Mouse (Mus musculus) hindbrain, embryonic 12.5 days (tissue): ENCODE results near the gene 4933402E13Rik. TPM values are rescaled to one million over a fixed set of nuclear protein-coding genes. Genes with fewer than 3 reads are reported as not detected.

Experiments used
- ATAC-seq: fragments of 200-750 bp; cut with Nextera tagmentation; 2 replicates; pipeline ENCODE4 v1.8.0; 2017; ENCODE audit warnings: moderate TSS enrichment; ENCODE audit not compliant: low FRiP score
- H3K27ac ChIP-seq: fragments of 300-500 bp; sonication (generic); 2 replicates; pipeline ENCODE4 v1.5.1; 2016; ENCODE audit warnings: mild to moderate bottlenecking
- H3K27me3 ChIP-seq: fragments of 300-500 bp; sonication (generic); 2 replicates; pipeline ENCODE4 v1.6.1; 2016; ENCODE audit warnings: mild to moderate bottlenecking
- H3K36me3 ChIP-seq: fragments of 300-500 bp; sonication (generic); 2 replicates; pipeline ENCODE4 v1.6.1; 2016; ENCODE audit warnings: mild to moderate bottlenecking
- H3K4me1 ChIP-seq: fragments of 300-500 bp; sonication (generic); 2 replicates; pipeline ENCODE4 v1.6.1; 2016
- H3K4me2 ChIP-seq: fragments of 300-500 bp; sonication (generic); replicated peaks from 2 replicates; pipeline ENCODE4 v1.6.1; 2016; ENCODE audit warnings: mild to moderate bottlenecking
- H3K4me3 ChIP-seq: fragments of 300-500 bp; sonication (generic); 2 replicates; pipeline ENCODE4 v1.5.1; 2016; ENCODE audit warnings: mild to moderate bottlenecking
- H3K9ac ChIP-seq: fragments of 300-500 bp; sonication (generic); 2 replicates; pipeline ENCODE4 v1.6.1; 2016; ENCODE audit warnings: mild to moderate bottlenecking, moderate library complexity
- H3K9me3 ChIP-seq: fragments of 300-500 bp; sonication (generic); replicated peaks from 2 replicates; pipeline ENCODE4 v1.6.1; 2016; ENCODE audit warnings: mild to moderate bottlenecking
- WGBS: fragments of 180-500 bp; shearing (Covaris S2); methylation state at CpG from one replicate; pipeline ENCODE4 v1.1.7; 2016; 5-methylcytosine and 5-hydroxymethylcytosine counted together
- polyA plus RNA-seq: library from polyadenylated mRNA; unstranded; fragments of >200 nt; fragmentation: Nextera tagmentation; extraction: Ambion mirVana; gene quantifications from 2 replicates; pipeline ENCODE4 v1.2.1, GENCODE M21; 2016

The 4933402E13Rik gene
- not detected in 2 replicates for polyA plus RNA-seq

DNA sequence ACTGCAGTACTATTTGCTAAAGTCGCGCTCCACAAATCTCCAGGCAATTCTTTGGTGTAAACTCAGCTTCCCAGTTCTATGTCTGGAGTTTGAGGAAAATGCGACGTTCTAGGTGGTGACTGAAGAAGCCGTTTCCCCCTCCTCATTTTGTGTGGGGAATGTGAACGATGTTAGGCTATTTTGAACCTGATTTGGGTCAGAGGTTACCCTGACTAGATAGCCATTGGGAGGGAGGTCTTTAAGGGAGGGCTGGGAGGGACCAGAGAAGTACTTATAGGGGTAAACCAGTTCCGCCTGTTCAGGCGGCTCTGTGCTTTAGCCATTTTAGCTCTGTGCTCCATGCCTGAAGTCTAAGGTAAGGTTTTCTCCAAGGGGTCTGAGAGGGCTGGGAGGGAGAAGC is at the start of gene 4933402E13Rik:
Gene 4933402E13Rik, plus strand, starts transcription at position 301 of the 400 bp plus-strand sequence.
- no peak within 1 kb of the TSS for H3K4me3 ChIP-seq
- H3K4me1 ChIP-seq: no peaks in the 10 kb centered on the region
- no peaks in the 10 kb centered on the region for H3K27me3 ChIP-seq
- H3K36me3 ChIP-seq: no peaks in the 10 kb centered on the region
- no peak within 1 kb of the TSS for H3K4me2 ChIP-seq
- no peak within 1 kb of the TSS for H3K27ac ChIP-seq
- 91% methylated on average over 8 of the region's 8 CpGs for WGBS
- no peak for ATAC-seq
- no peak within 1 kb of the TSS for H3K9ac ChIP-seq
- no peaks in the 10 kb centered on the region for H3K9me3 ChIP-seq

Other genes starting within 250 kb of the 4933402E13Rik start
- gene 4931400O07Rik, start 184.5 kb downstream of the 4933402E13Rik start, polyA plus RNA-seq: not detected in 2 replicates